Mouse (Mus musculus): ENCODE results near the gene Rbm34. TPM values are rescaled to one million over a fixed set of nuclear protein-coding genes. Genes with fewer than 3 reads are reported as not detected.

Gene Rbm34
- total and polyA plus RNA-seq, 3 experiments = 24.8 to 42.7 (median 42.3) TPM

- H3K4me3 ChIP-seq (replicated peaks in 1 of 3; ENCODE audit: low read depth in 2 of 3, low read length in 2 of 3, poor library complexity in 1 of 3) = no peak overlapping the region
- H3K9me3 ChIP-seq (replicated peaks; ENCODE audit: low read length) = no peaks in the 10 kb centered on the region
- dilution Hi-C loops (cut with MboI; ENCODE audit: extremely low pct_ligation_motif_present, extremely low pct_unique_long_range_greater_than_20kb, low sequenced_read_pairs) (loop anchor here (25.0 kb wide), 1 partner anchor 431 kb away; the partner anchor contains the start of gene Tarbp1), in situ Hi-C loops (cut with MboI; ENCODE audit: low pct_ligation_motif_present, low pct_unique_long_range_greater_than_20kb, low sequenced_read_pairs) (loop anchor here (5.0 kb wide), 2 partner anchors 36 to 66 kb away; no protein-coding TSS in a partner anchor)
- no peaks in the 10 kb centered on the region for H3K79me2 ChIP-seq (replicated peaks; ENCODE audit: control insufficient read depth, extremely low read depth, insufficient read depth, poor library complexity, severe bottlenecking)
- H3K27ac ChIP-seq (ENCODE audit: insufficient read depth, low read depth) = 0 out of 2 replicates have a peak overlapping the region, but pooled peaks have one; percentile 0
- H3K9ac ChIP-seq (ENCODE audit: insufficient read depth, low read depth) = no peak overlapping the region
- H3K4me1 ChIP-seq (ENCODE audit: control insufficient read depth in 1 of 2, insufficient read depth in 2 of 2) = peaks cover 9 to 47% of the 10 kb centered on the region in 2 experiments; a peak in 3 of 4 replicates
- H3K27me3 ChIP-seq (replicated peaks) = no peaks in the 10 kb centered on the region
- peaks cover 9 to 31% of the 10 kb centered on the region in 2 experiments for H3K36me3 ChIP-seq (replicated peaks in 1 of 2; ENCODE audit: control insufficient read depth in 1 of 2, insufficient read depth in 1 of 2, low read length in 1 of 2)
- DNase-seq (ENCODE audit: extremely low read depth) = no peak
- TF ChIP-seq USF2 (conservative IDR thresholded peaks at IDR 0.05; ENCODE audit: low read depth, low read length) = no peak
- TF ChIP-seq KAT2A (IDR thresholded peaks at IDR 0.05; ENCODE audit: insufficient replicate concordance, low read length) = no peak
- no peak for TF ChIP-seq ZKSCAN1 (IDR thresholded peaks at IDR 0.05; ENCODE audit: borderline replicate concordance, low read depth, low read length)
- TF ChIP-seq NRF1 (IDR thresholded peaks at IDR 0.05; ENCODE audit: low read depth, low read length) = no peak
- TF ChIP-seq CHD2 (IDR thresholded peaks at IDR 0.05; ENCODE audit: low read length) = no peak
- no peak for TF ChIP-seq GABPA (IDR thresholded peaks at IDR 0.05; ENCODE audit: insufficient replicate concordance, low read depth, low read length)
- no peak for TF ChIP-seq MAX (IDR thresholded peaks at IDR 0.05; ENCODE audit: low read length)
- no peak for TF ChIP-seq TCF12 (IDR thresholded peaks at IDR 0.05; ENCODE audit: low read depth, low read length)
- TF ChIP-seq ELF1 (IDR thresholded peaks at IDR 0.05; ENCODE audit: low read depth, low read length) = no peak
- TF ChIP-seq BHLHE40 (IDR thresholded peaks at IDR 0.05; ENCODE audit: low read depth, low read length) = no peak
- TF ChIP-seq ZNF384 (IDR thresholded peaks at IDR 0.05; ENCODE audit: low read depth, low read length) = no peak
- no peak for TF ChIP-seq JUND (conservative IDR thresholded peaks at IDR 0.05; ENCODE audit: low read depth, low read length)
- TF ChIP-seq HCFC1 (IDR thresholded peaks at IDR 0.05; ENCODE audit: low read depth, low read length) = no peak
- no peak for TF ChIP-seq POLR2A (IDR thresholded peaks at IDR 0.05; ENCODE audit: low read depth, low read length)
- no peak for TF ChIP-seq NELFE (IDR thresholded peaks at IDR 0.05; ENCODE audit: low read depth, low read length)
- TF ChIP-seq RAD21 (IDR thresholded peaks at IDR 0.05; ENCODE audit: low read depth, low read length) = no peak
- no peak for TF ChIP-seq IRF4 (IDR thresholded peaks at IDR 0.05; ENCODE audit: low read depth, low read length)
- no peak for TF ChIP-seq JUN (IDR thresholded peaks at IDR 0.05; ENCODE audit: insufficient read depth, low read depth, low read length)
- no peak for TF ChIP-seq MYC (IDR thresholded peaks at IDR 0.05; ENCODE audit: low read depth, low read length)
- no peak for TF ChIP-seq TBP (conservative IDR thresholded peaks at IDR 0.05; ENCODE audit: low read depth, low read length)
- H3K4me2 ChIP-seq (ENCODE audit: insufficient read depth, low read depth, poor library complexity, severe bottlenecking) = no peak overlapping the region
Measured at GRCm38 (mm10) chr8:126918356-126918755, 52.5 kb downstream of the Rbm34 start.

Data from CH12.LX (cell line).